Mouse (Mus musculus) common myeloid progenitor, adult 5-6 weeks (primary cell): Measurements from ENCODE around the gene Myo9a. TPM values are rescaled to one million over a fixed set of nuclear protein-coding genes. Genes with fewer than 3 reads are reported as not detected.
"Not testable (repeated sequence)": the region's sequence is repeated elsewhere in the genome, so short reads cannot be mapped to it uniquely, and the experiment has no call there.

Source experiments
- ATAC-seq: replicated peaks from 2 replicates; pipeline ENCODE4 v1.8.0; 2016; ENCODE audit warnings: low read depth, mild to moderate bottlenecking, moderate TSS enrichment, inconsistent platforms; ENCODE audit not compliant: poor library complexity, severe bottlenecking
- total RNA-seq: library from RNA; stranded (forward); fragments of 200-1000, 187-1606 nt; gene quantifications from 2 replicates; pipeline ENCODE4 v1.2.3, GENCODE M21; 2017

Myo9a gene
- total RNA-seq, 1 experiment from 2014 or later: 19.3 TPM

DNA sequence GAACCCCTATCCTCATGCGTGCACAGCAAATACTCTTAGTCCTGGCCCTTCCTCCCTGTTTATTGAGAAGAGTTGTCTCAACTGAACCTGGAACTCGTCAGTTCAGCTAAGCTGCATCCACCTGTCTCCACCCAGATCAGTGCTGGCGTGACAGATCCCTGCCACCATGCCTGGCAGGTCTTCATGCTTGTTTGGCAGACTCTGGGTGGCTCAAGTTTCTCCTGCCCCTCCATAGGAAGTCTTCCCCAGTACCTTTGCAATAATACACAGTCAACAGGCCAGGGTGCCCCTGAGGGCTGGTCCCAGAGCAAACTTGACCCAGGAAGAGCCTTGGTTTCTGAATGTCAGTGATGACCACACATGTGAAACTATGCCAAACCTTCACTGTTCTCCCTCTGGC is 194.5 kb downstream of the Myo9a start:
- no peak for ATAC-seq

- ATAC-seq: no peak
Measured at GRCm38 (mm10) chr9:59947271-59947670, 196.6 kb downstream of the Myo9a start.

DNA sequence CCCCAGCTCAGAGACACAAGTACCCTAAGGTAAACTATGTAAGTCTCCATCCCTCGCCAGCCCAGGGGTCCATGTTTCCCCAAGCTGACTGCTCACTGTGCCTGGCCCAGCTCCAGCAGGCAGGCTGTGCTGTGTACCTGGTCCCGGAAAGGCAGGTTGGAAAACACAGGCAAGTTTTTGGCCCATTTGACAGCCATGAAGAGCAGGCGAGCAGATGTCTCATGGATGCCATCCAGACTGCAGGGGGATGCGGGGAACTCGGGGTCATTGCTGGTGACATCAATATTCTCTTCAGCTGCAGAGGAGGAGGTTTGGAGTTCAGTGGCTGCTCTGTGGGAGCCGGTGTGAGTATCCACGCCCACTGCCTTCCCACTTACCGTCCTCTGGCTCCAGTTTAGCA is 197.5 kb downstream of the Myo9a start:
- ATAC-seq: no peak

GRCm38 (mm10) chr9:59948691-59949250 is 198.1 kb downstream of the Myo9a start:
- no peak for ATAC-seq

GRCm38 (mm10) chr9:59949511-59949910 is 198.8 kb downstream of the Myo9a start:
- no peak for ATAC-seq

GRCm38 (mm10) chr9:59949981-59950380 is 199.3 kb downstream of the Myo9a start:
- no peak for ATAC-seq

DNA sequence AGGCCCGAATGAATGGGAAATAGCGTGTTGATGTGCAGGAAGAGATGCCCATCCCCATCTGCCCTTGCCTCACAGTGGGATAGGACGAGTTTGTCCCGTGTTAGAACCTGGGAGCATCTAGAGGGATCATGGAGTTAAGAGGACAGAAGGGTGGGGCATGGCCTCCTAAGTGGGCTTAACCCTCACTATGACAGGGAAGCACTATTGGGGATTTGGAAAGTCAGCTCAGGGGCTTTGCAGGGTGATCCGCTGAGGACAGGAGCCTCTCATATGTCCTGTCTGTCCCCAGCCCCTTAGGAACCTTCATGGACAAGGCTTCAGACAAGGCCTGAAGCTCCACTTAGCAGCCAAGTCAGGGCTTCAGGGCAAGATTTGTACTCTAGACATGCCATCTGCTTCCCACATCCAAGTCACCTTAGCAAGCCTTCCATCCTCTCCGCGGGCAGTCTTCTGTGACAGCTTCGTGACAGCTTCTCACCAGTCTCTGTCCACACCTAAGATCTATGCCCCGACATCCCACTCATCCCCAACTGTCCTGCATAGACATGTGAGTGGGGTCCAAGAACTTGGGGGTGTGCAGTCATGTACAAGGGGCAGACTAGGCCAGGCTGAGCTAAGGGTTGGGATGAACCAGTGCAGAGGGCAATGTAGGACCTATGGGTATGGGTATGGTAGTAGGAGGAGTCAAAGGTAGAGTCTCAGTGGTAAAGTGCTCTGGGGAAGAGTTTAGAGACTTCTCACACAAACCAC is 200.5 kb downstream of the Myo9a start:
- ATAC-seq: no peak

GRCm38 (mm10) chr9:59951943-59952342 is 201.2 kb downstream of the Myo9a start:
- no peak for ATAC-seq

DNA sequence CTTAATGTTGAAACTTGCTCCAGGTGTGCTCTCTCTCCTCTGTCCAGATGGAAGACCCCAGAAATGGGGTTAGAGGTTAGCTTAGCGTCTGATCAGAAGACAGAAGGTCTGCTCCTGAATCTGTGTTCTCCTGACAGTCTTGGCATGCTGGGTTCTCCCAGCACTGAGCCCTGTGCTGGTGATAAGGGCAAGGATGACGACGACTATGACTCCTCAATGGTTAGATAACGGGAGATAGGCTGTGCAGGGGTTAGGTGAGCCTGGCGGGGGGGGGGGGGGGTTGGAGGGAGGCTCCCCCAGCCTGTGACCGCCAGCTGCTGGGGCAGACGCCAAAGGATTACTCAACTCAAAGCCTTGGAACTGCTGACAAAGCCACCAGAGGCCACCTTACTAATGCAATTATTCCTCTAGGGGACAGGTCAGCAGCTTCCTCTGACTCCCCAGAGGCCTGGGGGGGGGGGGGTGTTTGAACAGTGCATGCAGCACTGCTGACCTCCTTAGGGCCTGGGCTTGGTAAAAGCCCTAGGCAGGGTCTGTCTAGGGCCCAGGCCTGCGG is 201.9 kb downstream of the Myo9a start:
- no peak for ATAC-seq

- no peak for ATAC-seq
Measured at GRCm38 (mm10) chr9:59953556-59953955, 202.9 kb downstream of the Myo9a start.

DNA sequence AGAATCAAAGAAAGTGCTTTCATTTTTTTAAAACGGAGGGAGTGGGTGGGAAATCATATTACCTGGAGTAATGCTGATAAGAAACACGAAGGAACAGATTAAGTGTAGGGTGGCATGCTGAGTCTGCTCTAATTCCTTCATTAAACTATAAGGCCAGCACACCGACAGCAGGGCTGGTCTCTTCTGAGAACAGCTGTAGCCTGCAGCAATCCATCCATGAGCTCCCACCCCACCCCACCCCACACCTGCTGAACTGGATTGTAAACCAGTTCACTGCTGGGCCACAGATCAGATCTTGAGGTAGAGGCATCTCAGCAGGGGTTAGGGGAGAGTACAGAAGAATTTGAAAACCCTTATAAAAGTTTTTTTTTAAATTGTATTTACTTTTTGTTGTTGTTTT is 204.5 kb downstream of the Myo9a start:
- ATAC-seq: no peak

DNA sequence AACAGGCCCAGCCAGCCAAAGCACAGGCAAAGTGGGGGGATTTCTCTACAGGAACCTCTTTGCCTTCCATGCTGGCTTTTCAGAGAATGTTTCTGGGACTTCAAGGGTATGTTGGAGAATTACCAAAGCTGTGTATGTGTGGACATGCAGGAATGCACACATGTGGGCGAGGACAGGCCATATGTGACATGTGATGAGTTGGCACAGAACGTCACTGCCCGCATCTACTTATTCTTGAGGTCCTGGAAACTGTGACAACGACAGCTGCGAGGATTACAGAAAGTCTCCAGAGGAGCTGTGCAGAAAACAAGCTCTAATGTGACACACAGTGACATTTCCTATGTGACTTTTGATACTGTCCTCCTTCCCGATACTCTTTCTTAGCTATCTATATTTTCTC is 205.0 kb downstream of the Myo9a start:
- no peak for ATAC-seq

GRCm38 (mm10) chr9:59956496-59956895 is 205.8 kb downstream of the Myo9a start:
- no peak for ATAC-seq

DNA sequence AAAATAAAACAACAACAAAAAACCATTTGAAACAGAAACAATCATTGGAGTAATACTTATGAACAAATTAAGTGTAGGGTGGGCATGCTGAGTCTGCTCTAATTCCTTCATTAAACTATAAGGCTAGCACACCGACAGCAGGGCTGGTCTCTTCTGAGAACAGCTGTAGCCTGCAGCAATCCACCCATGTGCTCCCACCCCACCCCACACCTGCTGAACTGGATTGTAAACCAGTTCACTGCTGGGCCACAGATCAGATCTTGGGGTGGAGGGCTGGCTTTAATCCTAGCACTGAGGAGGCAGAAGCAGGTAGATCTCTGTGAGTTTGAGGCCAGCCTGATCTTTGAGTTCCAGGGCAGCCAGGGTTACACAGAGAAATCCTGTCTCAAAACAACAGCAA is 207.4 kb downstream of the Myo9a start:
- not testable (repeated sequence) for ATAC-seq

DNA sequence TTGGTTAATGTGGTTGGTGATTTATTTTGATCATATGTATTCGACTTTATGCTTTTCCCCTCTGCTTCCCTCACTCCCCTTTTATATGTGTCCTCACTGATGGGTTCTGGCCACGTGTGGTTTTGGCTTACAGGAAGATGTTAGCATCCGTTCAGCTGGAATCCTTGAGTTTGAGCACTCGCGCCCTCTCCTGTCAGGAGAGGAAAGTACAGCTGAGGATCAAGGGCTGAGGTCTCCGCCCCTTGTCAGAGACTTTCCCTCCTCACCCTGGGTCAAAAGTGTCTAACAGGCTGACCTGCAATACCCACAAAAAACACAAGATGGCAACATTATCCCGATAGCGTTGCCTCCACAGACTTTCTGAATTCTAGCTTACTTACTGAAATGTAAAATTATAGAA is 208.6 kb downstream of the Myo9a start:
- ATAC-seq: peak; percentile 99

GRCm38 (mm10) chr9:59960559-59960958 is 209.9 kb downstream of the Myo9a start, which contains the start of gene Nr2e3:
Gene Nr2e3 (minus strand): TSS chr9:59960659.
- ATAC-seq: no peak

DNA sequence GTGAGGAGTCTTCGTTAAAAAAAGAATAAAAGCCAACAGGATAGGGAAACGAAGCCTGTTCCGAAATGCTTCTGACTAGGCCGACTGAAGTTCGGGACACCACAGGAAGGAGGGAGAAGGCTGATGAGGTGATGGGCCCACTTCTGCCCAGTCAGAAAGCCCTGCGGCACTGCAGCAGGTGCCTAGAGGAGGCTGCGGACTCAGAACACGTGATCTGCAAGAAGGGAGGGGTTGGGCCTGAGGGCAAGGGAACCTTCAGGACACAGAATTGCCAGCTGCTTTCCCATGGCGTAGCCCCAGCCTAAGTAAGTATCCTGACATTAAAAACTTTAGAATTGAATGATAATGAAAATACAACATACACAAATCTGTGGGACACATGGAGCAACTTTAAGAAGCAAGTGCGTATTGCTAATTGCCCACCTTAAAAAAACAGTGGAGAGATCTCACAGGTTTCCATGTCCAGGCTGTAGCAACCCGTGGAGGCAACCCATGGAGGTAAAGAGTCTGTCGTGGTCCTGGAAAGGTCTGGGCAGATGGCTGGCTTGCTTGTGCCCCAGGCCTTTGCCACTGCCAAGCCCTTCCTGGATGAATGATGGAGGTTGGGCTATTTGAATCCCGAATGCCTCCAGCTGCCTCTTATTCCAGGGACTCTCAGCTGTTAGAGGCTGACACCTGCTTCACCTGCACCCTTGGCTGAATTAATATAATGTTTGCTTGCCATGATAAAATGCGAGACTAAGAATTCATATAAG is 210.7 kb downstream of the Myo9a start:
- ATAC-seq: no peak

DNA sequence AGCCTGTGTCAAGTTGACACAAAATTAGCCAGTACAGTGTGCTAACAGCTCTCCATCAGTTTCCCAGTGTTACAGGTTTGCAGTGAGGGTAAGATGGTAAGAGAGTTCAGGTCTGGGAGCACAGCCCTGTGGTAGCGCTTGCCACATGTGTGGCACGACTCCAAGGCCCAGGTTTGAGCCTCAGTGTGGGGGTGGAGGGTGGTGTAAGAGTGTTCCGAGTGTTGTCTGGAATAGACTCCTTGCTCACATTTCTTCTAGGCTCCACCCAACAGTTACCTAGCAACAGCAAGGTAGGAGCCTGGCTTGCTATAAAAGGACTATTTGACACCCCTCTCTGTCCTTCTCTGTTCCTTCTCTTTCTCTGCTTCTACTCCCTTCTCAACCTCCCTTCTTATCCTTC is 213.7 kb downstream of the Myo9a start:
- ATAC-seq: no peak

- ATAC-seq: no peak
Measured at GRCm38 (mm10) chr9:59965046-59965445, 214.3 kb downstream of the Myo9a start.

DNA sequence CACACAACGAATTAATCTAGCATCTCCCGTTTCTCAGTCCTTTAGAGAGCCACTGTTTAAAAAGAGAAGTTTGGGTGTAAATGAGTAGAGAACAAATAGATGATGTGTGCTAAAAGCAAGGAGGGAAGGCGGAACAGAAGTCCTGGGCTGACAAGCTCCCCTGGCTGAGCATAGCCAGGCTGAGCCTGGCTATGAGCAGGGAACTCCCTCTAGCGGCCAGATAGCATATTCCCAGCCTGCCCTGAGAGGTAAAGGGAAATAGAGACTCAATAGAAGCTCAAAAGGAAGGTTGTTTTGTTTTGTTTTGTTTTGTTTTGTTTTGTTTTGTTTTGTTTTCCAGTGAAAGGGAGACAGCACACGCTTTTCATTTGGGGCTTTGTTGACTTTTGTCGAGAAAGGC is 218.7 kb downstream of the Myo9a start:
- peak; percentile 90 for ATAC-seq

DNA sequence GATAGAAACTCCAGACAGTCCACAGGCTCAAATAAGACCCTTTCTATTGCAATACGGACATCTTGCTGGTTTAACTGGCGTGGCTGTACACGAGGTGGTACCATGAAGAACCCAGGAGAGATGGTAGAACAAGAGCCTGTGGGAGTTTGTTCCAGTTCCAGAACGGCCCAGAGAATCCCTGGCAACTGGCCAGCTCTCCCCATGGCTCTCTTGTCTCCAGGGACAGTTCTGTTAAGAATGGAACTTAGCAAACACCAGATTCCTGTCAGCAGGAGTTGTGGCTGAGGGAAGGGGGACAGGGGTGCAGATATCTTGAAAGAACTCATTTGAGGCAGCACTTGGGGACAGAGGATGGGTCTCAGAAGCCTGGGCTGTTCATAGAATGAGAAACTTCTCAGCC is 220.6 kb downstream of the Myo9a start:
- ATAC-seq: no peak
